Mouse (Mus musculus) naive thymus-derived CD4-positive, alpha-beta T cell, adult 2 months (primary cell): ENCODE measurements around the gene Gm13420.

Experiments used
- DNase-seq: peaks from one replicate; pipeline ENCODE4 v3.0.0-alpha.2; 2011; ENCODE audit warnings: low read depth

Gene Gm13420

DNA sequence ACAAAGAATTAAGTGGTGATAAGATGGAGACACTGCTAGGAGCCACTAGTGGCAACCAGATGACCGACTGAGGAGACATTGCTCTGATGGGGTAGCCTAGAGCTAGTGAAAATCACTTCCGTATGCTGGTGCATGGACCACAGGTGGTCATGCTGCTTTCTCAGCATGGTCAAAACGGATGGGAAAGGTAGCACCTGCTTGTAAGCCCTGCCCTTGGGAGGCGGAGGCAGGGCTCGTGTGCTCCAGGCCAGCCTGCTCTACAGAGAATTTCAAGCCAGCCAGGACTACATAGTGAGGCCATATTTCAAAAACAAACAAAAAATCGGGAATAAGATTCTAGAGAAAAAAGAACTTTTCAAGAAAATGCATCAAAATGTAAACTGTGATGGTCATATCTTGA lies 50.1 kb downstream of the Gm13420 start:
- no peak for DNase-seq

DNA sequence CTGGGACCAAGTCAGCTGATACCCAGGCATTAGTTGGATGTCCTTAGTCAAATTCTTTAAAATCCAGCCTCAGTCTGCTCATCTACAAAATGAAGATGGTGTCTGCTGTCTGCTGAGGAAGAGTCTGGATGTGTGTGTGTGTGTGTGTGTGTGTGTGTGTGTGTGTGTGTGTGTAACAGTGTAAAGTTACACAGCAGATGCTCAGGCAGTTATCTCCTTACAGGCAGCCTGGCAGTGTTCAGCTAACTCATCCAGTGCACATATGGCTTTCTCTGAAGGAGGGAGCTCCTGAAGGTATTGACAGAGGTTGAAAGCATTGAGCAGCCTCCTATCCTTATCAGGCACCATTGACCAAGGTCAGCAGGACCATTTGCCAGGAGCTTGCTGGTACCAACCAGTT lies 50.6 kb downstream of the Gm13420 start:
- DNase-seq = no peak

DNA sequence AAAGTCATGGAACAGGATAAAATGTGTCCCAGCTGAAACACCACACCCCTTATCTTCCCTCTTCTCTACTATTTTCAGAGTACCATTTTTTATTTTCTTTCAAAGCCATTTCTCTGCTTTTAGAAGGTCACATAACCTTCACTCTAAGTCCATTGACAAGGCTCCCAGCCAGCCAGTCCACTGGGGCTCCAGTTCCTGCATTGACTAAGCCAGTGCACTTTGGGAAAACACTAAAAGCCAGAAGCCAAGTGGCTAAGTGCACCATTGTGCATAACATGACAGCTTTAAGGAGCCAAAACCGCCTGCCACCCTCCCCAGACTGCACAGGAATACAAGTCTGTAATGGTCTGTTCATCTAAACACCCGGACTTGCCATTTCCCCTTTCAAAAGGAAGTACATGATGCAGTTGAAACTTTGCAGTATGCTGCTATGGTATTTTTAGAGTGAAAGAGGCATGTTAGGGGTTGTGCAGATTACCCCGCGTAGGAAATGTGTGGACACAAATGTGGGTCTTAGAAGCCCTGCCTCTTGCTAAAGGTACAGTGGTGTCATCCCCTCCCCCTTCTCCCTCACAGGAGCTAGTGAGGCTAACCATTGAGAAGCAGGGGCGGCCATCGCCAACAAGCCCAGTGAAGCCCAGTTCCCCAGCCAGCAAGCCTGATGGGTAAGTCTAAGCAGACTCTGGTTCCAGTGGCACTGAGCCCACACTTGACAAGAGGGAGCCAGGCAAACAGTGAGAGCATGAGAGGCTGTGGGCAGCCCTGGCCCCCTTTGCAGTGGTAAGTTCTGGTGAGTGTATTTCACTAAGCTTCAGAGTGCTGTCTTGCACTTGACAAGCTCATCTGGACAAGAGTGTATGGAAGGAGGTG lies 52.8 kb downstream of the Gm13420 start:
- DNase-seq = no peak

DNA sequence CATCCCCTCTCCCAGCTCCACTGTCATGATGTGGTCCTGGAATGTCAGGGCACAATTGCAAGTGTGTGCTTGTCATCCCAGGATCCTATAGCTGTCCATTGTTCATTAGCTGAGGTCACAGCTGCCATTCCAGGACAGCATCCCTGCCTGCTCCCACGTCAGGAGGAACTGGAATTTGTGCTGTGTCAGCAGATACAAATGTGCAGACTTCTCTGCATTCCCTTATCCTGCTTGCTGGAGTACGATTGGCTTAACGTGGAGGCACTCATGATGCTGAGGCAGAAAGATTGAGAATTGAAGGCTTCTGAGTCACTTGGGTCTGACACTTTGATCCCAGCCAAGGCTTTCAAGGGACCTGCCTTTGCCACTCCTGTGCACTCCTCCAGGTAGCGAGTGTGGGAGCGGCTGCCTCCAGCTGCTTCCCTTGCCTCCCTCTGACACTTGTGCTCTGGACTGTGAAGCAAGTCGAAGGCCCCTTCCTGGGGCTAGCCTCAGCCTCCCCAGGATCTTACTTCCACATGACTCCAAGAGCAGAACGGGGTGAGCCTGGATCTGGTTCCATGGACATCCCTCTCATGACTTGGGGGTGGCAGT lies 55.2 kb downstream of the Gm13420 start:
- DNase-seq = no peak
